Mouse (Mus musculus) thymus, postnatal 0 days (tissue): ENCODE measurements around the gene Cited2. TPM values are rescaled to one million over a fixed set of nuclear protein-coding genes. Genes with fewer than 3 reads are reported as not detected.

Experiments used
- DNase-seq: peaks from one replicate; pipeline ENCODE4 v3.0.0-alpha.2; 2015; ENCODE audit warnings: low spot score
- polyA plus RNA-seq: library from polyadenylated mRNA; unstranded; fragments of >200 nt; fragmentation: Nextera tagmentation; extraction: Ambion mirVana; gene quantifications from 2 replicates; pipeline ENCODE4 v1.2.1, GENCODE M21; 2015

Gene Cited2
- polyA plus RNA-seq, 1 experiment from 2014 or later, result 17.7 TPM

- DNase-seq, result no peak
Measured at GRCm38 (mm10) chr10:17723421-17723841, 413 bp downstream of the Cited2 start.

- peak; percentile 86 for DNase-seq
Measured at GRCm38 (mm10) chr10:17723871-17724741, 1.1 kb downstream of the Cited2 start.

- no peak for DNase-seq
Measured at GRCm38 (mm10) chr10:17725037-17725584, 2.1 kb downstream of the Cited2 start.

- DNase-seq, result no peak
Measured at GRCm38 (mm10) chr10:17725644-17726372, 2.8 kb downstream of the Cited2 start.

GRCm38 (mm10) chr10:17726373-17726720 lies 3.3 kb downstream of the Cited2 start:
- no peak for DNase-seq

GRCm38 (mm10) chr10:17727161-17727925 lies 4.3 kb downstream of the Cited2 start:
- DNase-seq, result peak; percentile 29

- DNase-seq, result peak; percentile 56
Measured at GRCm38 (mm10) chr10:17727926-17728279, 4.9 kb downstream of the Cited2 start.

GRCm38 (mm10) chr10:17728711-17729110 lies 5.7 kb downstream of the Cited2 start:
- peak; percentile 52 for DNase-seq

- DNase-seq, result no peak
Measured at GRCm38 (mm10) chr10:17729476-17729875, 6.5 kb downstream of the Cited2 start.

GRCm38 (mm10) chr10:17733057-17733456 lies 10.0 kb downstream of the Cited2 start:
- DNase-seq, result peak; percentile 85

- DNase-seq, result no peak
Measured at GRCm38 (mm10) chr10:17742581-17742980, 19.6 kb downstream of the Cited2 start.

- DNase-seq, result no peak
Measured at GRCm38 (mm10) chr10:17752478-17752877, 29.5 kb downstream of the Cited2 start.

GRCm38 (mm10) chr10:17759772-17760171 lies 36.8 kb downstream of the Cited2 start:
- no peak for DNase-seq

GRCm38 (mm10) chr10:17760750-17761613 lies 38.0 kb downstream of the Cited2 start:
- no peak for DNase-seq

GRCm38 (mm10) chr10:17761652-17762051 lies 38.6 kb downstream of the Cited2 start:
- DNase-seq, result no peak

- no peak for DNase-seq
Measured at GRCm38 (mm10) chr10:17762946-17763345, 39.9 kb downstream of the Cited2 start.

GRCm38 (mm10) chr10:17769856-17770255 lies 46.8 kb downstream of the Cited2 start:
- no peak for DNase-seq

GRCm38 (mm10) chr10:17772364-17772763 lies 49.3 kb downstream of the Cited2 start:
- DNase-seq, result peak; percentile 84

GRCm38 (mm10) chr10:17774366-17774765 lies 51.3 kb downstream of the Cited2 start:
- no peak for DNase-seq

- DNase-seq, result peak; percentile 29
Measured at GRCm38 (mm10) chr10:17775079-17775478, 52.1 kb downstream of the Cited2 start.
